Mouse (Mus musculus) olfactory bulb, adult 2 months (tissue): ENCODE data around the gene Retsat.

ENCODE experiments used
- CTCF ChIP-seq: fragments of 200-500 bp; IDR thresholded peaks from 2 replicates; pipeline ENCODE4 v1.5.1; 2012; ENCODE audit warnings: low read depth, mild to moderate bottlenecking, low read length, moderate library complexity; ENCODE audit not compliant: insufficient read depth
- POLR2A ChIP-seq: fragments of 200-500 bp; IDR thresholded peaks from 2 replicates; pipeline ENCODE4 v1.6.1; 2012; ENCODE audit warnings: mild to moderate bottlenecking, low read depth, low read length, moderate library complexity; ENCODE audit not compliant: insufficient read depth

DNA sequence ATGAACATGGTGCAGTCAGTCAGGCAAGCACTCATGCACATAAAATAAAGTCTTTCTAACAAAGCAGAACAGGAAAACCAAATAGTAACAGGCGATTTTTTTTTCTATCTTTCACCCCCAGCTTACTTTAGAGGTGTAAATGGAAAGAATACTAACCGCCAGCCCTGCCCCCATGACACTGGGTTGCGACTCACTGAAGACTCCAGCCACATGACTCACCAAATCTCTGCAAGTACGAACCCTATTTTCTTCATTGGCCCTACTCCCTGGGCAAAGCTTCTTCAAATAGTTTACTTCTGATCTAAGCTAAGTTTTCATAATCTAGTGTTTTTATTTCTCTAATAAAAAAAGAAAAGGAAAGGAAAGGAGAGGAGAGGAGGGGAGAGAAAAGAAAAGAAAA lies 46.3 kb downstream of the Retsat start:
- TF ChIP-seq POLR2A (no peak), CTCF (no peak)
